Mouse (Mus musculus): Measurements from ENCODE around the gene Styxl1.

Gene Styxl1

DNA sequence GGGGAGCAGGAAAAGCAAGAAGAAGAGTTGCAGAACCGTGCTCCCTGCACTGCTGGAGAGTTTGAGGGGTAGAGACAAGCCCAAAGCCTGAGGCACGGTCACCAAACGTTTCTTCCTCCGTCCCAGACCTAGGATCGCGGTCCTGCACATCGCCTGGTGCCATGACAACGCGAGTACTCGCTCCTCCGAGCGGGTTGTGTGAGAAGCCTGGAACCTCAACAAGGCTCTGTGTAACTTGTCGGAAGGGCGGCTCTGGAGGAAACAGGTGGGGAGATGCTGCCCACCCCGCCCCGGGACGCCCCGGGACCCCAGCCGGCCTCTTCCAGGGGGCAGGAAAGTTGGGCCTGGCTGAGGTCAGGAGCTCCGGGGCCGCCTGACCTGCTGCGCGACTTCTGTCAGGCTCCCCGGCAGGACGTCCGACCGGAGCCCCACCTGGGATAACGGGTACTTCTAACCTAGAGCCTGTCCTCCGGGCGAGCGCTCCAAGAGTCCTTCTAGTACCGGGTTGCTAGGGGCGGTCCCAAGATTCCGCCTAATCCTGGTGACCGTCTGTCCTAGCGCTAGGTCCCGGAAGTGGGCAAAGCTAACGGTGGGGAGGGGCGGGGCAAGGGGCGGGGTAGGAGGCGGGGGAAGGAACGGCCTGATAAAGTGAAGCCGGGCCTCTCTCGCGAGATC is at the start of gene Styxl1:
Gene Styxl1 (minus strand): TSS at position 590 of the 675 bp plus-strand sequence.
- no peak for DNase-seq (ENCODE audit: low spot score in 2 of 2)

DNA sequence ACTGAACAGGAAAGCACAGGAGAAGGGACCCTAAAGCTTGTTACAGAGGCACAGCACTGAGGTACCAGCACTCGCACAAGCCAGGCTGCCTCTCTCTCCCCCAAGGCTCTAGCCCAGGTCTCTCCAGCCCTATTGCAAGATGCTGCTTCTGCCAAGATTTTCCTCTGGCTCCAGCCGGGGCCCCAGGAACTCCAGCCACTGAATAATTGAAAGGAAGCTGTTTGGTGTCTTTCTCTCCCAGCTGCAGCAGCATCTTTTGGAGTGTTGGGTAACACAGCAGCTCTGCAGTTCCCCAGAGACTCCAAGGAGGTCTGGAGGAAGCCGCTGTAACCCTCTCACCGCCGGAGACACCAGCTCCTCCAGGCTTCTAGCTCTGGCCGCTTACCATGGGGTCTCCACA is 48.0 kb upstream of the Styxl1 start:
- no peak for DNase-seq (ENCODE audit: low spot score in 2 of 2)

GRCm38 (mm10) chr5:135824517-135824916 is 46.3 kb upstream of the Styxl1 start:
- no peak for DNase-seq (ENCODE audit: low spot score in 2 of 2)

GRCm38 (mm10) chr5:135822316-135822944 is 44.2 kb upstream of the Styxl1 start:
- no peak for DNase-seq (ENCODE audit: low spot score in 2 of 2)

- DNase-seq (ENCODE audit: low spot score in 2 of 2) = no peak
Observed at GRCm38 (mm10) chr5:135818491-135818890, 40.3 kb upstream of the Styxl1 start.

- DNase-seq (ENCODE audit: low spot score in 2 of 2) = peak in 1 of 2 experiments; percentile 65
Observed at GRCm38 (mm10) chr5:135812991-135813390, 34.8 kb upstream of the Styxl1 start.

GRCm38 (mm10) chr5:135807263-135807637 is 29.1 kb upstream of the Styxl1 start:
- DNase-seq (ENCODE audit: low spot score in 2 of 2) = peak in 1 of 2 experiments; percentile 48

DNA sequence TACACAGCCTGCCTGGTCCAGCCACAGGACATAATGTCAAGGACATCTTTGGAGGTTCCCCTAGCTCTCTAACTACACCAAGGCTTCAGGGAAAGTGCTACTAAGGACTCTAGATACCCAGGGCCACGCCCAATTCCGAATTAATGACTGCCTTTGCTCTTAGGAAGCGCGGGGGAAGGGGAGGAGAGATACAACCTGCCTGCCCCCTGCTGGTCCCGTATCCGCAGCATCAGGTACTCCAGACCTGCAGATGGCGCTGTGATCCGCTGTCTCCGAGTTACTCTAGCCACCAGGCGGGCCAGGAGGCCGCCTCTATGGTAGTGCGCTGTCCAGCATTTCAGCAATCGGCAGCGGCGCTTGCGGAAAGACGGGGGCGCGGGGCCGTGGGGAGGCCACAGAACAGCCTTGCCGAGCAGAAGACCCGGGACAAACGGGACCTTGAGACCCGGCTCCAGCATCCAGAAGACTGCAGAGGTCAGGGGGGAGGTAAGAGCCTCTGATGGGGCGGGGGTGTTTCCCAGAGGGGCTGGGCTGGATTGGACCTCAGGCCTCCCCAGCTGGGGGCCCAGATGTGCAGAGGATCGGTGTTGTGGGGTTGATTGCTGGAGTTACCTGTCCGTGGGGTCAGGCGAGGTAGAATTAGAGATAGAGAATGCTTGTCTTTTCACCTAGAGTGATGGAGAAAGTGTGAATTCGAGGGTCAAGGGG is 28.5 kb upstream of the Styxl1 start, which contains the start of gene Srrm3:
Gene Srrm3 (plus strand): TSS at position 336 of the 708 bp plus-strand sequence.
- DNase-seq (ENCODE audit: low spot score in 2 of 2) = peak; percentile 81 to 91

DNA sequence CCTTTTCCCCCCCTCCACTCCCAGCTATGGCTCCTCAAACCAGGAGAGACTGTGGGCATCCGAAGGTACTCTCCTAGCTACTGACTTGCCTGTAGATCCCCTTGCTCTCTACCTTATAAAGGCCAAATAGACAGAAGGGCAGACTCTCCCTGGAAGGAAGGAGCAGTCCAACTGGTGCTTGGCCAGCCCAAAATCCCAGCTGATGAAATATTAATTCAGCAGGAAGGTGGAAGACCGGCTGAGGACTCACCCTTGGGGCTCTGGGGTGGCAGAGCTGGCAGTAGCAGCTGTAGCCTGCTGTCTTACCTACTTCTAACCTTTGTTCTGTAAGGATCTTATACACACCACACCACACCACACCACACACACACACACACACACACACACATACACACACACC is 26.6 kb upstream of the Styxl1 start:
- no peak for DNase-seq (ENCODE audit: low spot score in 2 of 2)

DNA sequence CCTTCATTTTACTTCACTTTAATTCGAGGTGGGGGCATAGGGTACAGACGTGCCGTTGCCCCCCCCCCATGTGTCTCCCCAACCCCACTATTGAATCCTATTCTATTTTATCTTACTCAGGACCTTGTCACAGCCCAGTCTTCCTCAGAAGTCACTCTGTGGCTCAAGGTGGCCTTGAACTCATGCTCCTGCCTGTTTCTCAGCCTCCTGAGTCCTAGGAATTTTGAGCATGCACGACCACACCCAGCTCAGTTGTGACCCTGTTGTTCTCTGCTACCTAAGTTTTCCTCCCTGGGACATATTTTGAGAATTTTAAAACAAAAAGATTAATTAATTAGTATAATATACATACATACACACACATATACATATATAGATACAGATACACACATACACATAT is 25.5 kb upstream of the Styxl1 start:
- no peak for DNase-seq (ENCODE audit: low spot score in 2 of 2)

GRCm38 (mm10) chr5:135803135-135803534 is 24.9 kb upstream of the Styxl1 start:
- DNase-seq (ENCODE audit: low spot score in 2 of 2) = no peak

DNA sequence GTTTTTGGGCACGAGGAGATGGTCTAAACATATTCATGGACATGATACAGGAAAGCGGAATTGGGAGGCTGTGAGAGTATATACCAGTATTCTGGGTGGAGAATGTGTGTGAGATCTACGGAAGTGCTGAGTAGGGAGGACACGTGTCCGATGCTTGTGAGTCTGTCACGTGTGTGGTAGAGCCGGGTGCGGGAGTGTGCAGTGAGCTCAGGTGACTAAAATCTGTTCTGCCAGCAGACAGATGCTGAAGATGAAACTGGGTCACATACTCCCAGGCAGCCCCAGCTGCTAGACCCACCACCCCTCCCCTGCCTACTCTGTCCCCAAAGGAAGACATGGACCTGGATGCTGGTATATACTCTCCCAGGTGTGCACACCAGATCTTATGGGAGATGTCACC is 24.5 kb upstream of the Styxl1 start:
- no peak for DNase-seq (ENCODE audit: low spot score in 2 of 2)

- no peak for DNase-seq (ENCODE audit: low spot score in 2 of 2)
Observed at GRCm38 (mm10) chr5:135800927-135801326, 22.7 kb upstream of the Styxl1 start.

GRCm38 (mm10) chr5:135799746-135800145 is 21.6 kb upstream of the Styxl1 start:
- DNase-seq (ENCODE audit: low spot score in 2 of 2) = no peak

DNA sequence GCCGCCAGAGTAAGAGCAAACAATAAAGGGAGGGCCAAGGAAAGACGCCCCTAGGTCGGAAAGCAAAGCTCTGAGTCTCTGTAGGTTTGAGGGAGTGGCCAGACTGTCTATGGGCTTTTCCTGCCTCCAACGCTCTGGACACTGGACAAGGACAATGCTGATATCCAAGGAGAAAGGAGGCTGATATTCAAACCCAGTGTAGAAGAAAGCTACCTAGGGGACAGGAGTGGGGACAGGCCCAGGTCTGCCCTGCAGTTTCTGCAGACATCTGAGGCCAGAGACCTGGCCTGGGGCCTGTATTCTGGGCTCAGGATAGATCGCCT is 16.6 kb upstream of the Styxl1 start:
- DNase-seq (ENCODE audit: low spot score in 2 of 2) = no peak

DNA sequence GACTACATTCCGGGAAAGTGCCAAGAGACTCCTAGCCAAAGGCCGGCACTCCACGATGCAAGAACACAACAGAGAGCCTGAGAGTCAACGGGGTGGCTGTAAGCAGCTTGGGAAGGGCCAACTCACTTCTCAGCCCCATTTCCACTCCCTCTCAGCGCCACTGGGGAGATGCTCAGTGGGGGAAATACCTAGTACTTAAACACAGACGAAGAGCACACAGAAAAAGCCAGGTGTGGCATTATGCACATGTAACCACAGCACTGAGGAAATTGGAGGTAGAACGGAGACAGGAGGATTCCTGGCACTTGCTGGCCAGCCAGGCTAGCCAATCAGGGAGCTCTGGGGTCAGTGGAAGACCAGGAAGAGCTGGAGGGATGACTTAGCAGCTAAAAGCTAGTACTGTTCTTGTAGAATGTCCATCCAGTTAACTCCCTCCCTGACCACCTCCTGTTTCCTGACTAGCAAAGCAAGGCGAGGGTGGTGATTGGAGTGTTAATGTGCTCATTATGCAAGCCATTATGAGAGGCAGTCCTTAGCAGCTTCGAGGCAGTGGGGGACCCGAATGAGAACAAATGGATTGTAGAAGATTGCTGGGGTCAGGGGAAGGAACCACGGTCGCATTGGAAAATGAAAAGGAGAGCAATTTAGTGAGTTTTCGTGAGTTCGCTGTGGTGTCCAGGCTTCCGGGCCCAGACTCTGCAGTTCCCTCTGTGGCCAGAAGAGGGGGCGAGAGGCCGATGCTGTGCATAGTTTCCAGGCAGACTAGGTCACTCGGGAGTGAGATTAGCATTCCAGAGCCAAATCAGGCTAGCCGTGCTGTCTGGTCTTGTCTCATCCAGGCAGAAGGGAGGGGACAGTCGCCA is 16.0 kb upstream of the Styxl1 start:
- peak; percentile 76 to 85 for DNase-seq (ENCODE audit: low spot score in 2 of 2)

DNA sequence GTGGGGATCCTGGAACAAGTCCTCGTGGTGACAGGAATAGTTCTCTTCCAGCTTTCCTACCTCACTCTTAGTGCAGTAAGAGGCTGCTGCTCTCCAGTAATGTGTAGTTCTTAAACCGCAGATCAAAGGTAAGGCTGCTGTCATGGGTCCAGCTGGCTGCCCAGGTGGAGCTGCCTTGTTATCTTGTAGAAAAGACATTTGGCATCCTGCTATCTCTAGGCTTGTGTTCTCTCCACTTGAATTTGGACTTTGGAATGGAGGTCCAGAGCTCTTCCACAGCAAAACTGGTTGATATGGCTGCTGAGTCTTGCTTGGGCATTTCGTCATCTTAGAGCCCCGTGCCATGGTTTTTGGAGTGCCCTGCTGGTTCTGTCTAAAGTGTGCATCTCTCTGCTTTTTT is 4.7 kb upstream of the Styxl1 start:
- no peak for DNase-seq (ENCODE audit: low spot score in 2 of 2)

- DNase-seq (ENCODE audit: low spot score in 2 of 2) = no peak
Observed at GRCm38 (mm10) chr5:135780331-135780730, 2.1 kb upstream of the Styxl1 start.

DNA sequence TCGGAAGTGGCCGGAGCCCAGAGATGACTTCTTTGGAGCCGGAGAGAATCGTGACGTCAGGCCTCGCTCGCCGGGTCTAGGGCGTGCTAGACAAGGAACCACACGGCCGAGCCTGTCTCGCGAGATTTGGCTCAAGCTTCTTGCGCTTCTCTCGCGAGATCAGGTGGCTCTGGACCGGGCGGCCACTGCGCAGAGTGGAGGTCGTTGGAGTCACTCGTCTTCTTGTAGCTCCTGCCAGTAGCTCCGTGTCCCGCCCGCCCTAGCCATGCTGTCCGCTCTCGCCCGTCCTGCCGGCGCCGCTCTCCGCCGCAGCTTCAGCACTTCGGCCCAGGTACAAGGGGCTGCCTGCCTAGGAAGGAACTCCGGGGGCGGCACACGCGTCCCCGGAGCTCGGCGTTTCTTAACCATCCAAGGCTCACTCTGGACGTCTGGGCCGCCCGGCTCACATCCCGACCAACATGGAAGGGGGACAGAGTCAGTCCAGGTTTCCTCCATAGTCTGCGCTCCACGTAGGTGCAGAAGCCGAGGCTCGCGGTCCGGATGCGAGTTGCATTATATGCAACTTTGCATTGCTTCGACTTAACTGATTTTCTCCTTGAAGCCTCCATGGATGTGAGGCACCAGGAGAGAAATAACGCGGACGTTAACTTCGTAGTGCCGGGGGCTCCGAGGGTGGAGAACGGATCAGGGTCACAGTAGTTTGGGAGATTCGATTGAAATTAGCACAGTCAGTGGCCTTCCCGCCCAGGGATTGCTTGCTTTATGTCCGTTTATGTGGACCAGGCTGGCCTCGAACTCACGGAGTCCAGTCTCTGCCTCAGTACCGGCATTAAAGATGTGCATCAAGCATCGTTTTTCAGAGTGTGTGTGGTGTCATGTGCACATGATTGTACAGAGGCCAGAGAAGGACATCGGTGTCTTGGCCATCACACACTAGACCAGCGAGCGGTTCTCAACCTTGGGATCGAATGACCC is 573 bp upstream of the Styxl1 start, which contains the start of gene Mdh2:
Gene Mdh2 (plus strand): TSS at position 10 of the 975 bp plus-strand sequence.
- peak; percentile 99 to 100 for DNase-seq (ENCODE audit: low spot score in 2 of 2)

- DNase-seq (ENCODE audit: low spot score in 2 of 2) = no peak
Observed at GRCm38 (mm10) chr5:135776546-135776945, 1.6 kb downstream of the Styxl1 start.

- no peak for DNase-seq (ENCODE audit: low spot score in 2 of 2)
Observed at GRCm38 (mm10) chr5:135772519-135772918, 5.7 kb downstream of the Styxl1 start.
